ENCODE assay signal across 17 mouse cellular contexts in the genomic region with DNA sequence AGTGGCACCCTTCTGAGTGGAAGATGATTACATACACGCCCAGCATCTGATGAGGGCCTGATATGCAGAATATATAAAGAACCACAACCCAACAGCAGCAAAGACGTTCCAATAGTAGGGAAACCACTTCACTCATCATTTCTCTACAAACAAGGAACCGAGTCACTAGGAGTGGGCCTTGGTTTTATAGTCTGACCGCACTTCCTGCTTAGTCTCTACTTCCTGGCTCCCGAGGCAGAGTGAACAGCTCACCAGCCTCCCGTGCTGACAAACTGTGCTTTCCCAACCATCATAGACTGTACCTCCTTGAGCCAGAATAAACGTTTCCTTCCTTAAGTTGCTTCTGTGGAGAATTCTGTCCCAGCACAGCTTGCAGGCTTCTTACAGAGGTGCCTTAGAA. TPM values are rescaled to one million over a fixed set of nuclear protein-coding genes. Genes with fewer than 3 reads are reported as not detected.
DNase-seq lines count a peak whose midpoint lies in the region; ATAC-seq lines count a peak whose summit lies in the region.
"Had no signal": no experiment of that assay in that cellular context is flagged by ENCODE, and none has a peak within 500 bp of the region (broad histone marks: within the 10 kb centered on the region; RNA-seq: fewer than 3 reads in every experiment).

No protein-coding gene starts in this region.

- peak; percentile 96 for ATAC-seq in common myeloid progenitor, adult 5-6 weeks (replicated peaks; ENCODE audit: low read depth, poor library complexity, severe bottlenecking)
- no peak for ATAC-seq in erythroblast, adult 5-6 weeks (replicated peaks; ENCODE audit: low FRiP score, poor library complexity, severe bottlenecking)
- ATAC-seq: intestine, embryonic 16.5 days; midbrain, embryonic 16.5 days; Patski had no signal

- DNase-seq in heart, adult 11 months, result peak; percentile 75
- DNase-seq in heart, adult 18-20 months, result no peak
- DNase-seq in natural killer cell, adult 2 months (ENCODE audit: low spot score in 2 of 2), result peak; percentile 29 to 38
- peak; percentile 37 for DNase-seq in thymus, postnatal 4 days
- no peak for DNase-seq in urinary bladder, postnatal 25 days (ENCODE audit: low spot score)
- DNase-seq in left cerebral cortex, adult 18-20 months (ENCODE audit: low spot score in 2 of 2), result no peak
- DNase-seq: cerebellum, postnatal 25 days; gastrocnemius, postnatal 14 days; heart, postnatal 10 days; liver, embryonic 13.5 days; spleen, adult 18-20 months had no signal

RNA-seq across cellular contexts. Expression of a gene that starts 19.8 kb away (rescaled TPM):
- total RNA-seq in heart, adult 18-20 months (2021), result 10 to 100 TPM; 12.1 to 17.8 TPM
- total RNA-seq in common myeloid progenitor, adult 5-6 weeks (2017), result not detected in 2 replicates
- not detected in 2 replicates for total RNA-seq in erythroblast, adult 5-6 weeks (2015; ENCODE audit: low replicate concordance)
- total RNA-seq in erythroblast, adult 5-6 weeks (2017; ENCODE audit: low replicate concordance), result not detected in 2 replicates
- total RNA-seq in left cerebral cortex, adult 18-20 months (2021), result 1 to 10 TPM in 1 of 2 experiments, not detected in 1; 1.2 TPM
- total RNA-seq: gastrocnemius, postnatal 14 days; layer of hippocampus, postnatal 25 days had no signal

Comparison
In these comparisons a context has a peak if more than half of its experiments do, and no peak if none do; other contexts are left out.
1. DNase-seq: peak in heart, adult 11 months (single experiment), natural killer cell, adult 2 months (2 of 2) and thymus, postnatal 4 days (single experiment); none in heart, adult 18-20 months (0 of 2), urinary bladder, postnatal 25 days (single experiment) and left cerebral cortex, adult 18-20 months (0 of 2).
2. RNA of a gene that starts 19.8 kb away (total RNA-seq): 12.1 to 17.8 TPM in heart, adult 18-20 months; 1.2 TPM in left cerebral cortex, adult 18-20 months, not detected in common myeloid progenitor, adult 5-6 weeks and not detected in erythroblast, adult 5-6 weeks; every median in the first group is over 4 times any median in the second.